Mouse (Mus musculus): ENCODE data around the gene Krt84.

Krt84 gene

DNA sequence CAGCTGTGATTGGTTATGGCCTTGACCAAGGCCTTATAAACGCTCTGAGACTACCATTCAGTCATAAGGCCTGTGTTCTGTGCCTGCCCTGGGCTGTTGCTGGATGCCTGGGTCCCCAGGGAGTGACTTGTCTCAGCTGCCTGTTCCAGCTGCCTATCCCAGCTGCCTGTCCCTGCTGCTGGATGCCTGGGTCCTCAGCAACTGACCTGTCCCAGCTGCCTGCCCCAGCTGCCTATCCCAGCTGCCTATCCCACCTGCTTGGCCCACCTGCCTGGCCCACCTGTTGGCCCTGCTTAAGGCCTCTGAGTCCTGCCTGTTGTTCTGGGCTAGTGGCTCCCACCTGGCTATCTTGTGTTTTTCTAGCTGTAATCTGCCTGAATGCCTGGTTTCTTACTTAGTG is 38.4 kb downstream of the Krt84 start:
- DNase-seq, result no peak

DNA sequence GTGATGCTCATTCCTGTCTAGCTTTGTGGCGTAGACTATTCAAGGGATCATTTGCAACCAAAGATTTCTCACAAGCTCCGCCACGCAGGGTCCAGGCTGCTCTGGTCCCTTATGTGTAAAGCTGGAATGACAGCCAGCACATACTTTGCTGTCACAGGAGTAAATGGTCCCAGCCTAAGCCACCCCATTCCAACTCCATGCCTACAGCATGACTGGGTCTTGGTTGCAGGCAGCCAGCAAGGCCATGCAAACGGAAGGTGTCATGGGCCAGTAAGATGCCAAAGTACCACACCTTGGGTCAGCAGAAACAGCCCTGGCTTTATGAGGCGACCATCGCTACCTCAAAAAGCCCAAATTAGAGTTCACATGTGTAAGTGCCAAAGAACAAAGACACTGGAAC is 38.9 kb downstream of the Krt84 start:
- no peak for DNase-seq

DNA sequence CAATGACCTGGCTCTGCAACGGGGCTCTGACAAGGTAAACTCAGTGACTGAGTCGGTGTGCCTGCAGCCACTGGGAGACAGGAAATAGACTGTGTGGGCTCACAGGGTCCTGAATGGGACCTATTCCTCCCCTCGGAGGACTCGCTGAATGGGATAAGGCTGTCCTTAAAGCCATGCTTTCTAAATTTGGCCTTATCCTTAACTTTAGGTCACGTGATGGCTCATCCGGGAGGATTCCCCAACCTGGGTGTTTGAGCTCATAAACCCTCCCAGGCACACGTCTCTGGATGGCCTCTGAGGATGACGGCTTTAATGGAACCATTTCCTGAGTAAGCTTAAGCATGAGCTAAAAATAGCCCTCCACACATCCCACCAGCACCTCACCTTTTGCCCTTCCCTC is 39.9 kb downstream of the Krt84 start:
- no peak for DNase-seq

DNA sequence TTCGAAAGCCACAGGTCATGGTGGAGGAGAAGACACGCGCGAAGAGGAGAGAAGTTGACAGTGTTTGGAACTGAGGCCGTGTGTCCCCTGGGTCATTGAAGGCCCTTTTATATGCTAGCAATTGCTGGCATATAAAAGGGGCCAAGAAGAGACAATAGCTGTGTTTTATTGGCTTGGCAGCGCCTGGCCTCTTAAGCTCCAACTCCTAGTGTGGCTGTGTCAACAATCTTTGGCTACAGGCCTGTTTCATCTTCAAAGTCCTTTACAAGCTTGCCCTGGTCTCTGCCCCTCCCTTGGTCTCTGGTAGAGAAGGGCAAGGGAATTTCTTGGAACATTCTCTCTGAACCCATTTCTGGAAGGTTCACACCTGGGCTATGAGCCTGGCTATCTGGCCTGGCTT is 41.2 kb downstream of the Krt84 start, which contains the start of gene Krt83:
Gene Krt83 (minus strand): TSS at position 82 of the 400 bp plus-strand sequence.
- DNase-seq, result no peak

DNA sequence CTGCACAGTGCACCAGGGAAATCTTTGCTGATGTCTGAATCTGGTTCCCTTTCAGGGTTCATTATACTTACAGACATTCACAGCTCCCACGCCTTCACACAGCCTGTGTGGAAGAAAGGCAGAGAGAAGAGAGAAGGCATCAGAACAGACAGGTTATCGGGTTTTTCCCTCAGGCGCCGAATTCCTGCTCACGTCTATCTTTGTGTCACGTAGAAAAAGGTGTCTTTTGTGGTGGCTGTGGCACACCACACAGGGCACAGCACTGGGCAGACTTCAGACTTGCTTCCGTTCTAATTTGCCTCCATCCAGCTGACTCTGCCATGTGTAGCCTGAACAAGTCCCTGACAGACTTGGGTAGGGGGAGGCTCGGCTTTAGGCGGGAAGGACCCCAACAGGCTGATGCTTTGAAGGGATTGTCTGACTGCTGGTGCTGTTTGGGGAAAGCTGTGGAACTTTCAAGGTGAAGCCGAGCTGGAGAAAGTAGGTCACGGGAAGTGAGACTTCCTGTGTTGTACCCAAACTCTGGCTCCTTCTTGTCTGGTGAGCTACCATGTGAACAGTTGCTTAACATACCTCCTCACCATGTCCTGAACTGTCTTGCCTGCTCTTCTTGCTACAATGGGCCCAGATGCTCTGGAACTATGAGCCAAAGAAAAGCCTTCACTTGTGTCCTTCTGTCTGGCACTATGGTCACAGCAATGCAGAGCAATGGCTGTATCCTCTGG is 46.5 kb downstream of the Krt84 start:
- DNase-seq, result no peak

DNA sequence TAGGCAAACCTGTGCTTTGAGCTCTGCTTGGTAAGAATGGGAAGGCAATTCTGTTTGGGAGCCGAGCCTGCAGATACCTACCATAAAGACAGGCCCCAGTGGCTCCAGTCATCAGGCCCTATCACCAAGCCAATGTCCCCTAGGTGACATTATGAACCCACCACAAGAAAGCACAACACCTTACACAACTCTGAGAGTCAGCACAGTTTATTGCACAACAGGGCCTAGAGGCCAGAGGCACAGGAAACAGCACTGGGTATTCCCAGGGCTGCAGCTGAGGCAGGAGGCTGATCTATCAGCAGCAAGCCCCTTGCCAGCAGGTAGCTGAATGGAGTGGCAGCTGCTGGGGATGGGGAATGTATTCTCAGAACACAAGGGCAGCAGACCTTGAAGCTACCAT is 47.7 kb downstream of the Krt84 start:
- no peak for DNase-seq

DNA sequence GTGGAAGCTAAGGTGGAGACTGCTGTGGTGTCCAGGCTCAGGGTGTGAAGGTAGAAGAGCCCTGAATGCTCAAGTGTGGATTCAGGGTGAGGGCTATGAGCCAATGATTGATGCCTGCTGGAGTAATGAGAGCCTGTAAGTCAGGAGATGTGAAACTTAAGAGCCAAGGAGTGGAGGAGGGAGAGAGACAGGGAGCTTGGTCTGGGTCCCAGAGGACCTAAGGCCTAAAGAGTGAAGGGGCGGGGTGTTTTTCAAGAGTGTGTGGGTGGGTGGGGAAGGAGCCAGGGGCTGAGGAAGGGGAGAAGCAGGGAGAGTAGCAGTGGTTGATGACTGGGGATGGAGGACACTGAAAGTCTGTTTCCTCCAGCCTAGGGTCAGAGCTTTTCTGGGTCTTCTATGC is 49.0 kb downstream of the Krt84 start:
- DNase-seq, result no peak

DNA sequence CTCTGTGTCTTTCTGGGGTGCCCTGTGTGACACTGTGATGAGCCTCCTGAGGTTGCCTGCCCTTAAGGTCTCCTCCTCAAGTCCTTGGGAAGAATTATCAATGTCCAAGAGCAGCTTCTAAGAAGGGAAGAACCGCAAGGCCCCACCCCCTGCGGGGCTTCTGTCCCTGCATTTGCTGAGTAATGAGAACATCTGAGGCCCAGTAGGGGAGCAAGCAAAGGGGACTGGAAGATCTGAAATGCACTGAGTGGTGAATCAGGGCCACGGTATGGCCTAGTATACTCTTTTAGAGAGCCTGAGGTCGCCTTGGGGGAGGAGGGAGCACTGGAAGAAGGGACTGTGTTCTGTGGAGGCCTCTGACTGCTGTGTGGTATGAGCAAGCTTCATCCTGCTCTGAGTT is 50.6 kb downstream of the Krt84 start:
- DNase-seq, result no peak

DNA sequence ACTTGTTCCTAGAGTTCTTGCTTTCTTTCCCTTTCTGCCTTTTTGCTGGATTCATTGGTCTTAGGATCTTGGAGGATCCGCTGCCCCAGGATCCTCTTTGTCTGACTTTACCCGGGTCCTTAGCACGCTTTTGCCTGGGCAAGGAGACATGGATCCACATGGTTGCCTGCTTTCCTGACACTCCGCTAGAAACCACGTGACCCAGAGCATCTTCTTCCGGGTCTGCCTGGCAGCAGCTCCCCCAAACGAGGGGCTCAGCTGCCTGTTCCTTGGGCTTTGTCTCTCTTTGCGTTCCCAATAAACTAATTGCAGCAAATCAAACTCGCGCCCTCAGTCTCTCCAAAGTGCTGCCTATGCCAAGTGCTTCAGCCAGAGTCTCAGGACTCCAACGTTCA is 53.0 kb downstream of the Krt84 start:
- no peak for DNase-seq

DNA sequence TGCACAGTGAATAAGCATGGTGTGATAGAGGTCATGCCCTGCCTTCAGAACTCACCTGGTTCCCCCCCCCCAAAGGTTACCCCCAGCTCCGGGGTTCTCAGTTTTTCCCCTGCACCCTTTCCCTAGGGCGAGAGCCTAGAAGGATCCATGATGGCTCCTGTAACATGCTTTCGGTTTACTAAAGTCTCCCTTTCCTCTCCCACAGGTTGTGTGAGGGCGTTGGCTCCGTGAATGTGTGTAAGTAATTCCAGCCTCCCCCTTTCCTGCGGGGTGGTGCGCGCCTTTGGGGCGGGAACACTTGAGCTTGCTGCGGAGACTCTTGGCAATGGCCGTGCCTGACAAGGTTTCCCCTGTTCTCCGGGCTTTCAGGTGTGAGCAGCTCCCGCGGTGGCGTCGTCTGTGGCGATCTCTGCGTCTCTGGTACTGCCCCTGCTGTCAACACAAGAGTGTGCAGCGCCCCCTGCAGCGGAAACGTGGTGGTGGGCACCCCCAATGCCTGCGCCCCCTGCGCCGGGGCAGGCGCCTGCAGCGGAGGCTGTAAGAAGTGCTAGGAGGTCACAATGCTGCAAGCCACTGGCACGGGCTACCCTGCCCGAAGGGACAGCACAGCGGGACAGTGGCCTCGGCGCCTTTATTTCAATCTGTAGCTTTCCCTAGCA is 53.5 kb downstream of the Krt84 start:
- DNase-seq, result peak; percentile 14
